Mouse (Mus musculus): ENCODE data around the gene Gm11236. TPM values are rescaled to one million over a fixed set of nuclear protein-coding genes. Genes with fewer than 3 reads are reported as not detected.

Gene Gm11236
- not detected in 2 replicates for polyA plus RNA-seq (2012; ENCODE audit: low replicate concordance)

DNA sequence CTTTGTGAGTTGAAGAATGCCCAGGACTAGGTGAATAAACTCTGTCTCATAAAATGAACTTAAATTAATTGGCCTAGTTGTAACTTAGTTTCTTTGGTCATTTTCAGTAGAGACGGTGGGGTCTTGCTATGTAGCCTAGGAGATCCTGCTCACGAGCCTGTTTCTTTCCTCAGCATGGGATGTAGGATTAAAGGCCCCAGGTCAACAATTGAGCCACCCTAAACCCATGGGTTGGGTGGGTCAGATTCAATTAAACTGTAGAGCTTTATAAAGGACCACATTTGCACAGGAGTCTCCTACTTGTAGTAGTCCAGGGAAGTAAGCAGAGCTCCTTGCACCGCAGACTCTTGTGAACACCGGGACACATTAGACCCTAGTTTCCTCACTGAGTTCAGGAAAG, at the start of gene Gm11236:
Gene Gm11236 (plus strand): TSS at position 301 of the 400 bp plus-strand sequence.

DNA sequence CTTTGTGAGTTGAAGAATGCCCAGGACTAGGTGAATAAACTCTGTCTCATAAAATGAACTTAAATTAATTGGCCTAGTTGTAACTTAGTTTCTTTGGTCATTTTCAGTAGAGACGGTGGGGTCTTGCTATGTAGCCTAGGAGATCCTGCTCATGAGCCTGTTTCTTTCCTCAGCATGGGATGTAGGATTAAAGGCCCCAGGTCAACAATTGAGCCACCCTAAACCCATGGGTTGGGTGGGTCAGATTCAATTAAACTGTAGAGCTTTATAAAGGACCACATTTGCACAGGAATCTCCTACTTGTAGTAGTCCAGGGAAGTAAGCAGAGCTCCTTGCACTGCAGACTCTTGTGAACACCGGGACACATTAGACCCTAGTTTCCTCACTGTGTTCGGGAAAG, 30.3 kb upstream of the Gm11236 start, which contains the start of gene Gm11238:
Gene Gm11238 (plus strand): TSS at position 301 of the 400 bp plus-strand sequence.

DNA sequence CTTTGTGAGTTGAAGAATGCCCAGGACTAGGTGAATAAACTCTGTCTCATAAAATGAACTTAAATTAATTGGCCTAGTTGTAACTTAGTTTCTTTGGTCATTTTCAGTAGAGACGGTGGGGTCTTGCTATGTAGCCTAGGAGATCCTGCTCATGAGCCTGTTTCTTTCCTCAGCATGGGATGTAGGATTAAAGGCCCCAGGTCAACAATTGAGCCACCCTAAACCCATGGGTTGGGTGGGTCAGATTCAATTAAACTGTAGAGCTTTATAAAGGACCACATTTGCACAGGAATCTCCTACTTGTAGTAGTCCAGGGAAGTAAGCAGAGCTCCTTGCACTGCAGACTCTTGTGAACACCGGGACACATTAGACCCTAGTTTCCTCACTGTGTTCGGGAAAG, 15.2 kb upstream of the Gm11236 start, which contains the start of gene Gm11237:
Gene Gm11237 (plus strand): TSS at position 301 of the 400 bp plus-strand sequence.

DNA sequence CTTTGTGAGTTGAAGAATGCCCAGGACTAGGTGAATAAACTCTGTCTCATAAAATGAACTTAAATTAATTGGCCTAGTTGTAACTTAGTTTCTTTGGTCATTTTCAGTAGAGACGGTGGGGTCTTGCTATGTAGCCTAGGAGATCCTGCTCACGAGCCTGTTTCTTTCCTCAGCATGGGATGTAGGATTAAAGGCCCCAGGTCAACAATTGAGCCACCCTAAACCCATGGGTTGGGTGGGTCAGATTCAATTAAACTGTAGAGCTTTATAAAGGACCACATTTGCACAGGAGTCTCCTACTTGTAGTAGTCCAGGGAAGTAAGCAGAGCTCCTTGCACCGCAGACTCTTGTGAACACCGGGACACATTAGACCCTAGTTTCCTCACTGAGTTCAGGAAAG, 30.1 kb downstream of the Gm11236 start, which contains the start of gene Gm11239:
Gene Gm11239 (plus strand): TSS at position 301 of the 400 bp plus-strand sequence.

DNA sequence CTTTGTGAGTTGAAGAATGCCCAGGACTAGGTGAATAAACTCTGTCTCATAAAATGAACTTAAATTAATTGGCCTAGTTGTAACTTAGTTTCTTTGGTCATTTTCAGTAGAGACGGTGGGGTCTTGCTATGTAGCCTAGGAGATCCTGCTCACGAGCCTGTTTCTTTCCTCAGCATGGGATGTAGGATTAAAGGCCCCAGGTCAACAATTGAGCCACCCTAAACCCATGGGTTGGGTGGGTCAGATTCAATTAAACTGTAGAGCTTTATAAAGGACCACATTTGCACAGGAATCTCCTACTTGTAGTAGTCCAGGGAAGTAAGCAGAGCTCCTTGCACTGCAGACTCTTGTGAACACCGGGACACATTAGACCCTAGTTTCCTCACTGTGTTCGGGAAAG, 45.3 kb downstream of the Gm11236 start, which contains the start of gene Gm428:
Gene Gm428 (plus strand): TSS at position 301 of the 400 bp plus-strand sequence.

Other genes with a start within 250 kb of the Gm11236 start
- not detected in 2 replicates for gene Gm11487, start 233.0 kb upstream of the Gm11236 start, polyA plus RNA-seq (2012; ENCODE audit: low replicate concordance)
- gene Gm11238, start 30.2 kb upstream of the Gm11236 start, polyA plus RNA-seq (2012; ENCODE audit: low replicate concordance), result not detected in 2 replicates
- gene Gm11237, start 15.1 kb upstream of the Gm11236 start, polyA plus RNA-seq (2012; ENCODE audit: low replicate concordance), result not detected in 2 replicates
- not detected in 2 replicates for gene Gm11239, start 30.2 kb downstream of the Gm11236 start, polyA plus RNA-seq (2012; ENCODE audit: low replicate concordance)
- gene Gm428, start 45.4 kb downstream of the Gm11236 start, polyA plus RNA-seq (2012; ENCODE audit: low replicate concordance), result not detected in 2 replicates
- gene Rasef, start 152.9 kb downstream of the Gm11236 start, polyA plus RNA-seq (2012; ENCODE audit: low replicate concordance), result 0.09 TPM in 1 of 2 replicates, not detected in the other
- not detected in 2 replicates for gene Gm11758, start 238.1 kb downstream of the Gm11236 start, polyA plus RNA-seq (2012; ENCODE audit: low replicate concordance)

Data from leukemia stem cell, adult 10-12 weeks (primary cell).